In the genomic region with DNA sequence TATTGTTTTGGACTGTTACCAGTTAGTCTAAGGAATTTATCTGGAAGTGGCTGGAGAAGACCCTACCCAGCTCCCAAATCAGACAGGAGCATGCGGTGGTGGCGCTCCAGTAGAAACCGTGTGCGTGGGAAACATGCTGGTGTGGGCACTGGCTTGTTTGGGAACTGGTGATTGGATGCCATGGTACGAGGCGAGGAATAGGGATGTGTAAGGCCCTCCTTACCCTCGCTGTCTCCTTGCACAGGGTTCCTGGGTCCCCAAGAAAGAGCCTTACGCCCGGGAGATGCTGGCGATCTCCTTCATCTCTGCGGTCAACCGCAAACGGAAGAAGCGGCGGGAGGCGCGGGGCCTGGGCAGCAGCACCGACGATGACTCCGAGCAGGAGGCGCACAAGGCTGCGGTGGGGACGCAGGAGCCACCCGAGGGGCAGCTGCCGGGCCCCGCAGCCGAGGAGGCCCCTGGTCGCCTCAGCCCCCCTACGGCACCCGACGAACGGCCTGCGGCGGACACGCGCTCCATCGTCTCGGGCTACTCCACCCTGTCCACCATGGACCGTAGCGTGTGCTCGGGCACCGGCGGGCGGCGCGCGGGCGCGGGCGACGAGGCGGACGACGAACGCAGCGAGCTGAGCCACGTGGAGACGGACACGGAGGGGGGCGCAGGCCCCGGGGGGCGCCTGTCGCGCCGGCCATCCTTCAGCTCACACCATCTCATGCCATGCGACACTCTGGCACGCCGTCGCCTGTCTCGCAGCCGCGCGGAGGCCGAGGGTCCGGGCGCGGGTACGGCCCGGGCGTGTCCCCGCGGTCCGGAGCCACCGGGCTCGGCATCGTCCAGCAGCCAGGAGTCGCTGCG, we compare ENCODE assay signal across 11 mouse cellular contexts. TPM values are rescaled to one million over a fixed set of nuclear protein-coding genes. Genes with fewer than 3 reads are reported as not detected.
DNase-seq lines count a peak whose midpoint lies in the region; ATAC-seq and TF ChIP-seq lines count a peak whose summit lies in the region.
"Had no signal": no experiment of that assay in that cellular context is flagged by ENCODE, and none has a peak within 500 bp of the region (broad histone marks: within the 10 kb centered on the region; RNA-seq: fewer than 3 reads in every experiment).

A gene (minus strand): TSS at position 476 of the 855 bp plus-strand sequence.

- peak within 1 kb of the TSS; percentile 65 for H3K4me2 ChIP-seq in kidney, embryonic 14.5 days (replicated peaks; ENCODE audit: low read depth, low read length)
- peak within 1 kb of the TSS; percentile 59 for H3K4me2 ChIP-seq in embryonic facial prominence, embryonic 12.5 days (replicated peaks)
- peak within 1 kb of the TSS; percentile 56 for H3K4me2 ChIP-seq in hindbrain, embryonic 15.5 days
- H3K4me2 ChIP-seq in midbrain, postnatal 0 days (ENCODE audit: low read depth, low read length, poor library complexity, severe bottlenecking) = peak within 1 kb of the TSS; percentile 36; the same call in 1 of the 2 replicates

- peaks cover 15% of the 10 kb centered on the region for H3K4me1 ChIP-seq in kidney, embryonic 14.5 days (ENCODE audit: control insufficient read depth, insufficient read depth, low read length)
- H3K4me1 ChIP-seq in embryonic facial prominence, embryonic 12.5 days = peaks cover 13% of the 10 kb centered on the region
- H3K4me1 ChIP-seq in hindbrain, embryonic 15.5 days (replicated peaks) = peaks cover 14% of the 10 kb centered on the region
- no peaks in the 10 kb centered on the region for H3K4me1 ChIP-seq in midbrain, postnatal 0 days (ENCODE audit: insufficient read depth, low read length)

- WGBS in kidney, embryonic 14.5 days = 15% methylated on average over 75 of the region's 88 CpGs
- 11% methylated on average over 77 of the region's 88 CpGs for WGBS in embryonic facial prominence, embryonic 12.5 days
- 15% methylated on average over 72 of the region's 88 CpGs for WGBS in hindbrain, embryonic 15.5 days
- 14% methylated on average over 80 of the region's 88 CpGs for WGBS in midbrain, postnatal 0 days

- H3K9ac ChIP-seq in kidney, embryonic 14.5 days (ENCODE audit: low read depth, low read length) = peak within 1 kb of the TSS; percentile 52; the same call in 1 of the 2 replicates
- peak within 1 kb of the TSS; percentile 31 for H3K9ac ChIP-seq in embryonic facial prominence, embryonic 12.5 days
- 0 out of 2 replicates have a peak within 1 kb of the TSS, but pooled peaks have one; percentile 17 for H3K9ac ChIP-seq in hindbrain, embryonic 15.5 days
- H3K9ac ChIP-seq in midbrain, postnatal 0 days (replicated peaks; ENCODE audit: low read length, poor library complexity, severe bottlenecking) = 0 out of 2 replicates have a peak within 1 kb of the TSS, but pooled peaks have one; percentile 26

- DNase-seq in kidney, postnatal 10 days = no peak
- no peak for DNase-seq in midbrain, postnatal 0 days (ENCODE audit: low spot score)
- DNase-seq in ovary, postnatal 10 days (ENCODE audit: low spot score) = no peak
- no peak for DNase-seq in urinary bladder, postnatal 36 days (ENCODE audit: low spot score in 2 of 2)
- DNase-seq: lung, adult 18-20 months had no signal

- ATAC-seq in kidney, embryonic 14.5 days (ENCODE audit: low FRiP score, low TSS enrichment) = 0 out of 2 replicates have a peak, but pooled peaks have one; percentile 40
- ATAC-seq in embryonic facial prominence, embryonic 12.5 days (ENCODE audit: insufficient number of reproducible peaks, insufficient read depth, low FRiP score, low TSS enrichment) = 0 out of 2 replicates have a peak, but pooled peaks have one; percentile 36
- peak; percentile 23; the same call in 1 of the 2 replicates for ATAC-seq in hindbrain, embryonic 15.5 days (ENCODE audit: low FRiP score, low read depth)
- ATAC-seq in midbrain, postnatal 0 days (ENCODE audit: low FRiP score) = peak; percentile 11; the same call in 1 of the 2 replicates
- no peak for ATAC-seq in granulocyte monocyte progenitor cell, adult 5-6 weeks (replicated peaks; ENCODE audit: poor library complexity, severe bottlenecking)

- peaks cover 25% of the 10 kb centered on the region for H3K27me3 ChIP-seq in kidney, embryonic 14.5 days (ENCODE audit: control insufficient read depth, insufficient read depth, low read length)
- peaks cover 50% of the 10 kb centered on the region for H3K27me3 ChIP-seq in embryonic facial prominence, embryonic 12.5 days
- peaks cover 40% of the 10 kb centered on the region for H3K27me3 ChIP-seq in hindbrain, embryonic 15.5 days
- peaks cover 9% of the 10 kb centered on the region; the same call in 1 of the 2 replicates for H3K27me3 ChIP-seq in midbrain, postnatal 0 days (ENCODE audit: insufficient read depth, low read length)

- peak within 1 kb of the TSS; percentile 35 for H3K4me3 ChIP-seq in kidney, embryonic 14.5 days (ENCODE audit: low read length)
- H3K4me3 ChIP-seq in embryonic facial prominence, embryonic 12.5 days = peak within 1 kb of the TSS; percentile 34
- H3K4me3 ChIP-seq in hindbrain, embryonic 15.5 days = peak within 1 kb of the TSS; percentile 31
- peak within 1 kb of the TSS; percentile 18; the same call in 1 of the 2 replicates for H3K4me3 ChIP-seq in midbrain, postnatal 0 days (ENCODE audit: low read depth, low read length)

- H3K9me3 ChIP-seq in kidney, embryonic 14.5 days (ENCODE audit: control insufficient read depth, low read length) = no peaks in the 10 kb centered on the region
- H3K9me3 ChIP-seq in embryonic facial prominence, embryonic 12.5 days = no peaks in the 10 kb centered on the region
- H3K9me3 ChIP-seq in hindbrain, embryonic 15.5 days = no peaks in the 10 kb centered on the region
- no peaks in the 10 kb centered on the region for H3K9me3 ChIP-seq in midbrain, postnatal 0 days (ENCODE audit: low read length)

- TF ChIP-seq CTCF in midbrain, postnatal 0 days (IDR thresholded peaks at IDR 0.05) = no peak

- no peak within 1 kb of the TSS for H3K27ac ChIP-seq in kidney, embryonic 14.5 days (ENCODE audit: low read depth, low read length)
- no peak within 1 kb of the TSS for H3K27ac ChIP-seq in embryonic facial prominence, embryonic 12.5 days
- H3K27ac ChIP-seq in hindbrain, embryonic 15.5 days (replicated peaks) = no peak within 1 kb of the TSS
- H3K27ac ChIP-seq in midbrain, postnatal 0 days (ENCODE audit: low read depth, low read length) = no peak within 1 kb of the TSS

- peaks cover 11% of the 10 kb centered on the region; the same call in 1 of the 2 replicates for H3K36me3 ChIP-seq in kidney, embryonic 14.5 days (ENCODE audit: control insufficient read depth, insufficient read depth, low read length)
- peaks cover 20% of the 10 kb centered on the region for H3K36me3 ChIP-seq in embryonic facial prominence, embryonic 12.5 days
- 0 out of 2 replicates have a peak, but pooled peaks cover 5% of the 10 kb centered on the region for H3K36me3 ChIP-seq in hindbrain, embryonic 15.5 days
- H3K36me3 ChIP-seq in midbrain, postnatal 0 days (ENCODE audit: insufficient read depth, low read length) = peaks cover 32% of the 10 kb centered on the region

RNA-seq across cellular contexts. Expression of the gene that starts here (rescaled TPM):
- 0.15 and 0.69 TPM in 2 replicates for polyA plus RNA-seq in kidney, embryonic 14.5 days (2014; fragmentation: Nextera tagmentation; extraction: Ambion mirVana)
- 1.1 and 1.4 TPM in 2 replicates for polyA plus RNA-seq in embryonic facial prominence, embryonic 12.5 days (2016; fragmentation: Nextera tagmentation; extraction: Ambion mirVana)
- polyA plus RNA-seq in hindbrain, embryonic 15.5 days (2015; fragmentation: Nextera tagmentation; extraction: Ambion mirVana) = 1.2 and 1.3 TPM in 2 replicates
- 0.28 TPM in 1 of 2 replicates, not detected in the other for total RNA-seq in midbrain, postnatal 0 days (2014; rRNA removed)
- polyA plus RNA-seq in midbrain, postnatal 0 days (2015; fragmentation: Nextera tagmentation; extraction: Ambion mirVana) = 0.34 and 0.91 TPM in 2 replicates
- not detected in 2 replicates for total RNA-seq in granulocyte monocyte progenitor cell, adult 5-6 weeks (2014; fragmentation: Nextera tagmentation)
- 0.22 TPM in 1 of 2 replicates, not detected in the other for total RNA-seq in granulocyte monocyte progenitor cell, adult 5-6 weeks (2017)
- total RNA-seq: heart, postnatal 25 days; MEL had no signal

Comparison
In these comparisons a context has a peak if more than half of its experiments do, and no peak if none do; other contexts are left out.
1. Peak in ATAC-seq, H3K4me3 ChIP-seq, H3K9ac ChIP-seq and H3K4me2 ChIP-seq in kidney, embryonic 14.5 days; RNA of the gene not detected or under 1 TPM.
2. Peak in ATAC-seq, H3K4me3 ChIP-seq, H3K9ac ChIP-seq and H3K4me2 ChIP-seq in midbrain, postnatal 0 days; RNA of the gene not detected or under 1 TPM.